Mouse (Mus musculus): ENCODE data around the gene Med13. TPM values are rescaled to one million over a fixed set of nuclear protein-coding genes. Genes with fewer than 3 reads are reported as not detected.
"Not testable (repeated sequence)": the region's sequence is repeated elsewhere in the genome, so short reads cannot be mapped to it uniquely, and the experiment has no call there.

Gene Med13
- polyA plus RNA-seq, 1 experiment from 2014 or later: 17.4 TPM

- Histone ChIP-seq H3K36me3 (ENCODE audit: control insufficient read depth, insufficient read depth, low read length) (no peaks in the 10 kb centered on the region), H3K27ac (ENCODE audit: low read depth, low read length) (no peak overlapping the region), H3K9ac (ENCODE audit: low read depth, low read length) (no peak overlapping the region), H3K9me3 (ENCODE audit: control insufficient read depth, low read length) (no peaks in the 10 kb centered on the region), H3K4me3 (ENCODE audit: low read depth, low read length) (no peak overlapping the region), H3K4me2 (replicated peaks; ENCODE audit: low read depth, low read length) (no peak overlapping the region), H3K27me3 (ENCODE audit: control insufficient read depth, insufficient read depth, low read length) (no peaks in the 10 kb centered on the region), H3K4me1 (replicated peaks; ENCODE audit: control insufficient read depth, insufficient read depth, low read length) (no peaks in the 10 kb centered on the region)
- ATAC-seq (ENCODE audit: low FRiP score): no peak
- DNase-seq (ENCODE audit: low spot score): no peak
These were observed 8.5 kb downstream of the Med13 start for GRCm38 (mm10) chr11:86348872-86349271.

GRCm38 (mm10) chr11:86347387-86348122 is 9.8 kb downstream of the Med13 start:
- DNase-seq (ENCODE audit: low spot score) (no peak), ATAC-seq (ENCODE audit: low FRiP score) (no peak)
- no peaks in the 10 kb centered on the region for H3K36me3 ChIP-seq (ENCODE audit: control insufficient read depth, insufficient read depth, low read length)
- no peak overlapping the region for H3K9ac ChIP-seq (ENCODE audit: low read depth, low read length)
- no peaks in the 10 kb centered on the region for H3K9me3 ChIP-seq (ENCODE audit: control insufficient read depth, low read length)
- H3K4me3 ChIP-seq (ENCODE audit: low read depth, low read length): no peak overlapping the region
- WGBS: 86% methylated on average over 5 of the region's 5 CpGs
- H3K4me2 ChIP-seq (replicated peaks; ENCODE audit: low read depth, low read length): no peak overlapping the region
- no peaks in the 10 kb centered on the region for H3K4me1 ChIP-seq (replicated peaks; ENCODE audit: control insufficient read depth, insufficient read depth, low read length)
- H3K27me3 ChIP-seq (ENCODE audit: control insufficient read depth, insufficient read depth, low read length): no peaks in the 10 kb centered on the region
- H3K27ac ChIP-seq (ENCODE audit: low read depth, low read length): no peak overlapping the region

GRCm38 (mm10) chr11:86346525-86346924 is 10.9 kb downstream of the Med13 start:
- H3K27ac ChIP-seq (ENCODE audit: low read depth, low read length): no peak overlapping the region
- no peak for ATAC-seq (ENCODE audit: low FRiP score)

GRCm38 (mm10) chr11:86344940-86345339 is 12.5 kb downstream of the Med13 start:
- not testable (repeated sequence) for ATAC-seq (ENCODE audit: low FRiP score); H3K9ac ChIP-seq (ENCODE audit: low read depth, low read length); DNase-seq (ENCODE audit: low spot score); H3K4me2 ChIP-seq (replicated peaks; ENCODE audit: low read depth, low read length); H3K36me3 ChIP-seq (ENCODE audit: control insufficient read depth, insufficient read depth, low read length); H3K27ac ChIP-seq (ENCODE audit: low read depth, low read length); H3K4me3 ChIP-seq (ENCODE audit: low read depth, low read length); H3K9me3 ChIP-seq (ENCODE audit: control insufficient read depth, low read length); H3K27me3 ChIP-seq (ENCODE audit: control insufficient read depth, insufficient read depth, low read length); H3K4me1 ChIP-seq (replicated peaks; ENCODE audit: control insufficient read depth, insufficient read depth, low read length)
- 95% methylated on average over 1 of the region's 1 CpGs for WGBS

More at GRCm38 (mm10) chr11:86346525-86346924, 10.9 kb downstream of the Med13 start:
- no peaks in the 10 kb centered on the region for H3K36me3 ChIP-seq (ENCODE audit: control insufficient read depth, insufficient read depth, low read length)
- no peak overlapping the region for H3K4me3 ChIP-seq (ENCODE audit: low read depth, low read length)
- H3K9ac ChIP-seq (ENCODE audit: low read depth, low read length): no peak overlapping the region
- DNase-seq (ENCODE audit: low spot score): no peak
- no peaks in the 10 kb centered on the region for H3K4me1 ChIP-seq (replicated peaks; ENCODE audit: control insufficient read depth, insufficient read depth, low read length)
- no peak overlapping the region for H3K4me2 ChIP-seq (replicated peaks; ENCODE audit: low read depth, low read length)
- no peaks in the 10 kb centered on the region for H3K27me3 ChIP-seq (ENCODE audit: control insufficient read depth, insufficient read depth, low read length)
- WGBS: 88% methylated on average over 3 of the region's 3 CpGs
- no peaks in the 10 kb centered on the region for H3K9me3 ChIP-seq (ENCODE audit: control insufficient read depth, low read length)

GRCm38 (mm10) chr11:86324251-86324650 is 33.2 kb downstream of the Med13 start:
- Histone ChIP-seq H3K4me2 (replicated peaks; ENCODE audit: low read depth, low read length) (no peak overlapping the region), H3K36me3 (ENCODE audit: control insufficient read depth, insufficient read depth, low read length) (no peaks in the 10 kb centered on the region; the same call in 1 of the 2 replicates), H3K27me3 (ENCODE audit: control insufficient read depth, insufficient read depth, low read length) (no peaks in the 10 kb centered on the region), H3K4me3 (ENCODE audit: low read depth, low read length) (no peak overlapping the region), H3K9ac (ENCODE audit: low read depth, low read length) (no peak overlapping the region), H3K4me1 (replicated peaks; ENCODE audit: control insufficient read depth, insufficient read depth, low read length) (no peaks in the 10 kb centered on the region), H3K9me3 (ENCODE audit: control insufficient read depth, low read length) (no peaks in the 10 kb centered on the region), H3K27ac (ENCODE audit: low read depth, low read length) (no peak overlapping the region)
- DNase-seq (ENCODE audit: low spot score) (no peak), ATAC-seq (ENCODE audit: low FRiP score) (no peak)
- WGBS: 90% methylated on average over 5 of the region's 5 CpGs

- DNase-seq (ENCODE audit: low spot score); H3K9me3 ChIP-seq (ENCODE audit: control insufficient read depth, low read length); H3K36me3 ChIP-seq (ENCODE audit: control insufficient read depth, insufficient read depth, low read length); H3K4me1 ChIP-seq (replicated peaks; ENCODE audit: control insufficient read depth, insufficient read depth, low read length); H3K4me3 ChIP-seq (ENCODE audit: low read depth, low read length); H3K4me2 ChIP-seq (replicated peaks; ENCODE audit: low read depth, low read length); ATAC-seq (ENCODE audit: low FRiP score); H3K9ac ChIP-seq (ENCODE audit: low read depth, low read length); H3K27ac ChIP-seq (ENCODE audit: low read depth, low read length); H3K27me3 ChIP-seq (ENCODE audit: control insufficient read depth, insufficient read depth, low read length): not testable (repeated sequence)
- 92% methylated on average over 3 of the region's 3 CpGs for WGBS
These were observed 42.4 kb downstream of the Med13 start for GRCm38 (mm10) chr11:86314992-86315391.

- no peak for ATAC-seq (ENCODE audit: low FRiP score)
- Histone ChIP-seq H3K36me3 (ENCODE audit: control insufficient read depth, insufficient read depth, low read length) (no peaks in the 10 kb centered on the region), H3K4me2 (replicated peaks; ENCODE audit: low read depth, low read length) (no peak overlapping the region), H3K9ac (ENCODE audit: low read depth, low read length) (no peak overlapping the region), H3K4me1 (replicated peaks; ENCODE audit: control insufficient read depth, insufficient read depth, low read length) (no peaks in the 10 kb centered on the region), H3K27ac (ENCODE audit: low read depth, low read length) (no peak overlapping the region), H3K9me3 (ENCODE audit: control insufficient read depth, low read length) (no peaks in the 10 kb centered on the region), H3K27me3 (ENCODE audit: control insufficient read depth, insufficient read depth, low read length) (no peaks in the 10 kb centered on the region), H3K4me3 (ENCODE audit: low read depth, low read length) (no peak overlapping the region)
- 88% methylated on average over 6 of the region's 6 CpGs for WGBS
- no peak for DNase-seq (ENCODE audit: low spot score)
These were observed 47.1 kb downstream of the Med13 start for GRCm38 (mm10) chr11:86310280-86310679.

GRCm38 (mm10) chr11:86292201-86292600 is 65.2 kb downstream of the Med13 start:
- H3K9ac ChIP-seq (ENCODE audit: low read depth, low read length); H3K9me3 ChIP-seq (ENCODE audit: control insufficient read depth, low read length); H3K36me3 ChIP-seq (ENCODE audit: control insufficient read depth, insufficient read depth, low read length); DNase-seq (ENCODE audit: low spot score); ATAC-seq (ENCODE audit: low FRiP score); H3K4me2 ChIP-seq (replicated peaks; ENCODE audit: low read depth, low read length); H3K27me3 ChIP-seq (ENCODE audit: control insufficient read depth, insufficient read depth, low read length); H3K27ac ChIP-seq (ENCODE audit: low read depth, low read length); H3K4me1 ChIP-seq (replicated peaks; ENCODE audit: control insufficient read depth, insufficient read depth, low read length); H3K4me3 ChIP-seq (ENCODE audit: low read depth, low read length): not testable (repeated sequence)
- 98% methylated on average over 10 of the region's 10 CpGs for WGBS

GRCm38 (mm10) chr11:86291714-86292113 is 65.7 kb downstream of the Med13 start:
- Histone ChIP-seq H3K4me3 (ENCODE audit: low read depth, low read length) (no peak overlapping the region), H3K27ac (ENCODE audit: low read depth, low read length) (no peak overlapping the region), H3K4me1 (replicated peaks; ENCODE audit: control insufficient read depth, insufficient read depth, low read length) (no peaks in the 10 kb centered on the region), H3K36me3 (ENCODE audit: control insufficient read depth, insufficient read depth, low read length) (no peaks in the 10 kb centered on the region), H3K9me3 (ENCODE audit: control insufficient read depth, low read length) (no peaks in the 10 kb centered on the region), H3K9ac (ENCODE audit: low read depth, low read length) (no peak overlapping the region), H3K4me2 (replicated peaks; ENCODE audit: low read depth, low read length) (no peak overlapping the region), H3K27me3 (ENCODE audit: control insufficient read depth, insufficient read depth, low read length) (no peaks in the 10 kb centered on the region)
- ATAC-seq (ENCODE audit: low FRiP score) (no peak), DNase-seq (ENCODE audit: low spot score) (no peak)
- 93% methylated on average over 6 of the region's 6 CpGs for WGBS

All from hindbrain, embryonic 11.5 days (tissue).